Mouse (Mus musculus): ENCODE measurements around the gene Rabif. TPM values are rescaled to one million over a fixed set of nuclear protein-coding genes. Genes with fewer than 3 reads are reported as not detected.
"Not testable (repeated sequence)": the region's sequence is repeated elsewhere in the genome, so short reads cannot be mapped to it uniquely, and the experiment has no call there.

Gene Rabif
- 19.8 and 23.9 TPM in 2 replicates for polyA plus RNA-seq (2015; fragmentation: Nextera tagmentation; extraction: Ambion mirVana)

GRCm38 (mm10) chr1:134494428-134495215, at the start of gene Rabif:
Rabif (plus strand) TSS chr1:134494648.
- peaks cover 30% of the 10 kb centered on the region for H3K36me3 ChIP-seq
- WGBS (ENCODE audit: insufficient replicate concordance): under 1% methylated on average over 58 of the region's 58 CpGs
- peak within 1 kb of the TSS; percentile 82 for H3K9ac ChIP-seq
- H3K4me2 ChIP-seq: peak within 1 kb of the TSS; percentile 86
- H3K9me3 ChIP-seq (replicated peaks): no peaks in the 10 kb centered on the region
- ATAC-seq (ENCODE audit: low read depth): peak; percentile 98
- H3K4me1 ChIP-seq (replicated peaks): peaks cover 39% of the 10 kb centered on the region
- peak; percentile 98 for DNase-seq
- H3K4me3 ChIP-seq (replicated peaks): peak within 1 kb of the TSS; percentile 81
- H3K27ac ChIP-seq: peak within 1 kb of the TSS; percentile 92
- no peaks in the 10 kb centered on the region for H3K27me3 ChIP-seq

DNA sequence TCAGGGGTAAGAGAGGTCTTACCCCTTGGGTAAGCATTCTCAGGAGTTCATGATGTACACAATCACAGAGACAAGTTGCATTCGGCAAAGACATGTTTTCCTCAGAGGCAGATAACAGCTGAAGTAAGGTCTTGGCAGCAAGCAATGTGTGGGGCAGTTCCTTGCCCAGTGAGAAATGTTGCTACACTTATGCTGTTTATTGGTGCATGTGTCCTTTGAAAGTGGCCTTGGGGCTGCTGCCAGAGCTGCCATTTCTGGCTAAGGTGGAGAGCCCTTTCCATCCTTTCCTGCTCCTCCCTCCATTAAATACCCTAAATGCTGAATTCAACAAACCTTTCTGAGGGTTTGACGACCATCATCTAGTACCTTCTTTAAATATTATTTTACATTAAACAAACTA, 49.0 kb upstream of the Rabif start:
- Histone ChIP-seq H3K27ac (no peak overlapping the region), H3K9me3 (replicated peaks) (no peaks in the 10 kb centered on the region), H3K27me3 (no peaks in the 10 kb centered on the region), H3K36me3 (no peaks in the 10 kb centered on the region), H3K4me2 (no peak overlapping the region), H3K4me1 (replicated peaks) (peaks cover 22% of the 10 kb centered on the region; the same call in 1 of the 2 replicates), H3K9ac (no peak overlapping the region), H3K4me3 (replicated peaks) (no peak overlapping the region)
- 68% methylated on average over 2 of the region's 2 CpGs for WGBS (ENCODE audit: insufficient replicate concordance)
- no peak for ATAC-seq (ENCODE audit: low read depth)
- DNase-seq: no peak

DNA sequence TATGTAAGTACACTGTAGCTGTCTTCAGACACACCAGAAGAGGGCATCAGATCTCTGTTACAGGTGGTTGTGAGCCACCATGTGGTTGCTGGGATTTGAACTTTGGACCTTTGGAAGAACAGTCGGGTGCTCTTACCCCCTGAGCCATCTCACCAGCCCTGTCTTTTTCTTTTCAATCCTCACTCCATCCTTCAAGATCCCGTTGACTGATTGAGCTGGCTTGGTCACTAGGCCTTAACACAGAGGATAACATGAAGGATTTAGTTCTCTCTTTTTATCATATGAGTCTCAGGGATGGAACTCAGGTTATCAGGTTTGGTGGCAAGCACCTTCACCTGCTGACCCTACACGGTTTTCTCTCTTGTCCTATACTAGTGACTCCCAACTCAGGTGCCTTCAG, 45.9 kb upstream of the Rabif start:
- ATAC-seq (ENCODE audit: low read depth); H3K27me3 ChIP-seq: not testable (repeated sequence)
- 67% methylated on average over 3 of the region's 3 CpGs for WGBS (ENCODE audit: insufficient replicate concordance)

DNA sequence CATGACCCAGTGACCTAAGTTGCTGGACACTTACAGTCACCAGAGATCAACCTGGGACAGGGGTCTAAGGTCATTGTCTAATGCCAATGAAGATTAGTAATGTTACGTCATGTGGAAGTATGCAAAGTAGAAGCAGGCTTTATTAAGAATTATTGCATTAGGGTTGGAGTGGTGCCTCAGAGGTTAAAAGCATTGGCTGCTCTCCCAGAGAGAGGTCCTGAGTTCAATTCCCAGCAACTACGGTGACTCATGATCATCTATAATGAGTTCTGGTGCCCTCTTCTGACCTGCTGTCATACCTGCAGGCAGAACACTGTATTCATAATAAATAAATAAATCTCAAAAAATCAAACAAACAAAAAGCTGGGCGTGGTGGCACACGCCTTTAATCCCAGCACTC, 44.2 kb upstream of the Rabif start:
- no peak overlapping the region for H3K4me2 ChIP-seq
- no peak overlapping the region for H3K27ac ChIP-seq
- H3K9ac ChIP-seq: no peak overlapping the region
- H3K9me3 ChIP-seq (replicated peaks): no peaks in the 10 kb centered on the region
- WGBS (ENCODE audit: insufficient replicate concordance): 77% methylated on average over 4 of the region's 4 CpGs
- peaks cover 10% of the 10 kb centered on the region for H3K4me1 ChIP-seq (replicated peaks)
- 0 out of 2 replicates have a peak, but pooled peaks cover 3% of the 10 kb centered on the region for H3K27me3 ChIP-seq
- H3K36me3 ChIP-seq: no peaks in the 10 kb centered on the region
- no peak overlapping the region for H3K4me3 ChIP-seq (replicated peaks)
- ATAC-seq (ENCODE audit: low read depth) (no peak), DNase-seq (no peak)

More for the DNA sequence above, 45.9 kb upstream of the Rabif start:
- not testable (repeated sequence) for H3K4me2 ChIP-seq; H3K27ac ChIP-seq; H3K9me3 ChIP-seq (replicated peaks); H3K4me3 ChIP-seq (replicated peaks); H3K9ac ChIP-seq; H3K36me3 ChIP-seq; H3K4me1 ChIP-seq (replicated peaks); DNase-seq

DNA sequence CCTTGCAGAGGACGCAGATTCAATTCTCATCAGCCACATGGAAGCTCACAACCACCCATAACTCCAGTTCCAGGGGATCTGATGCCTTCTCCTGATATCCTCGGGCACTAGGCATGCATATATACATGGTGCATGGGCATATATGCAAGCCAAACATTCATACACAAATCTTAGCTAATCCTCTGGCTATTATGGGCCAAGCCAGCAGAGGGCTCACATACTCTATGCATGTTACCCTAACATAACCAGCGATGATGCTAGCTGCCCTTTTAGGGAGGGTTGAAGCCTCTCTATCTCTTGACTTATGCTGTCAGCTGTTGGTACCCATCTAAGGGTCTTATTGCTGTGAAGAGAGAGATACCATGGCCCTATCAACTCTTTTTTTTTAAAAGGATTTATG, 43.5 kb upstream of the Rabif start:
- no peak overlapping the region for H3K27ac ChIP-seq
- 27% methylated on average over 3 of the region's 3 CpGs for WGBS (ENCODE audit: insufficient replicate concordance)
- H3K4me1 ChIP-seq (replicated peaks): peaks cover 12% of the 10 kb centered on the region
- H3K9ac ChIP-seq: no peak overlapping the region
- DNase-seq (peak; percentile 42), ATAC-seq (ENCODE audit: low read depth) (no peak)
- no peaks in the 10 kb centered on the region for H3K9me3 ChIP-seq (replicated peaks)
- H3K4me3 ChIP-seq (replicated peaks): no peak overlapping the region
- H3K4me2 ChIP-seq: no peak overlapping the region
- 0 out of 2 replicates have a peak, but pooled peaks cover 3% of the 10 kb centered on the region for H3K27me3 ChIP-seq
- H3K36me3 ChIP-seq: no peaks in the 10 kb centered on the region

DNA sequence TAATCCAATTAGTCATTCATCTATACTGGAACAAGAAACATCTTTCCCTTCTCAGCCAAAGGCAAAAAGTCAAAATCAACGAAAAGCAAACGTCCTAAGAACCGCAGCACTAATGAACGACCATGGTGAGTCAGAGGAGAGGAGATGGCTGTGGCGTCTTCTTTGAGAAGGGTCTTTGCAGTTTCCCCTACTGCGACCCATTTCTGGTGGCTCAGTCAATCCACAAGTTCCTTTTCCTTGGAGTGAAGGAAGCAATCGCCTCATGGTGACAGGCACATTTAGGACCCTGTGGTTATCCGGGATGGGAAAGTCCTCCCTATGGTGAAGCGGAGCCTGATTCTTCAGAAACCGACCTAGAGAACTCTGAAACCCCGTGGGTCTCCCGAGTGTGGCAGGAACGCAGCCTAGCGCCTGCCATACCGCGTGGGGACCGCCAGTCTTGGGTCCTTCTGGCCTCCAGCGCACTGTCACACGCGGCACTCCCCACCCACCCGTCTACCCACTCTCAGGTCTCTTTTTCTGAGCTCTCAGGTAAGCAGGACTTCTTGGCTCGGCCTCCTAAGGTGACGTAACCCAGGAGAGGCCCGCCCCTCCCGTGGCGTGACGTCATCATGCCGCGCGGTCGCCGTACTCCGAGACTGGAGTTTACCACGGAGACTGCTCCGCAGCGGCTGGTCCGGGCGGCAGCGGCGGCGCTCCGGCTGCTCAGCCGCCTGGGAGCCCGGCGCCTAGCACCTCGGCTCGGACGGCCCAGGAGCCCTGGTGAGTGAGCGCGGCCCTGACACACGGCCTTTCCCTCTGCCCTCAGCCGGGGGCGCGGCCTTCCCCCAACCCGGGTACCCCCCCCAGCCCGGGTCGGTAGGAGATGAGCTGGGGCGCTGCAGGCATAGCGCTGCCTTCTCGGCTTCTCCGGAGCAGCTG, 39.3 kb upstream of the Rabif start, which contains the start of gene Klhl12:
TSS of gene Klhl12 (plus strand) at position 628 of the 921 bp plus-strand sequence.
- Histone ChIP-seq H3K4me1 (replicated peaks) (peaks cover 51% of the 10 kb centered on the region), H3K9ac (peak within 1 kb of the TSS; percentile 97), H3K36me3 (peaks cover 20% of the 10 kb centered on the region), H3K9me3 (replicated peaks) (no peaks in the 10 kb centered on the region), H3K27me3 (0 out of 2 replicates have a peak, but pooled peaks cover 3% of the 10 kb centered on the region), H3K27ac (peak within 1 kb of the TSS; percentile 98), H3K4me3 (replicated peaks) (peak within 1 kb of the TSS; percentile 84), H3K4me2 (peak within 1 kb of the TSS; percentile 87)
- under 1% methylated on average over 60 of the region's 61 CpGs for WGBS (ENCODE audit: insufficient replicate concordance)
- DNase-seq: peak; percentile 83
- peak; percentile 91 for ATAC-seq (ENCODE audit: low read depth)

DNA sequence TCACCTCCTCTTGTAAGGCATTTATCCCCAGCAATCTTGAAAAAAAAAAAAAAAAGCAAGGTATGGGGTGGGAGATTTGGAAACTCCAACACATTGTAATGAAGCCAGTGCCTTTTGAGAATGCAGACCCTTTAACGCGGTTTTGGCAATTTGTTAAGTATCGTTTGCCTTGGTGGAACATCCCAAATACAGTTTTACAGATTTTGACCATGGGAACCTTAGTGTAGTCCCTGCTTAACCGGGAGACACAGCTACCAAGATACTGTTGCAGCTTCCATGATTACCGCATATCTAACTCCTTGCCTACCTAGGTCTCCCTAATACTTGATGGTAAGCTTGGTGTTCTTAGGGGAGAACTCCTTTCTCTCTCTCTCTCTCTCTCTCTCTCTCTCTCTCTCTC, 38.4 kb upstream of the Rabif start:
- Histone ChIP-seq H3K27me3 (0 out of 2 replicates have a peak, but pooled peaks cover 3% of the 10 kb centered on the region), H3K9me3 (replicated peaks) (no peaks in the 10 kb centered on the region), H3K9ac (peak overlapping the region; percentile 97), H3K4me3 (replicated peaks) (peak overlapping the region; percentile 84), H3K4me1 (replicated peaks) (peaks cover 60% of the 10 kb centered on the region), H3K36me3 (peaks cover 26% of the 10 kb centered on the region), H3K27ac (peak overlapping the region; percentile 98), H3K4me2 (peak overlapping the region; percentile 73)
- ATAC-seq (ENCODE audit: low read depth) (no peak), DNase-seq (no peak)
- 9% methylated on average over 5 of the region's 5 CpGs for WGBS (ENCODE audit: insufficient replicate concordance)

DNA sequence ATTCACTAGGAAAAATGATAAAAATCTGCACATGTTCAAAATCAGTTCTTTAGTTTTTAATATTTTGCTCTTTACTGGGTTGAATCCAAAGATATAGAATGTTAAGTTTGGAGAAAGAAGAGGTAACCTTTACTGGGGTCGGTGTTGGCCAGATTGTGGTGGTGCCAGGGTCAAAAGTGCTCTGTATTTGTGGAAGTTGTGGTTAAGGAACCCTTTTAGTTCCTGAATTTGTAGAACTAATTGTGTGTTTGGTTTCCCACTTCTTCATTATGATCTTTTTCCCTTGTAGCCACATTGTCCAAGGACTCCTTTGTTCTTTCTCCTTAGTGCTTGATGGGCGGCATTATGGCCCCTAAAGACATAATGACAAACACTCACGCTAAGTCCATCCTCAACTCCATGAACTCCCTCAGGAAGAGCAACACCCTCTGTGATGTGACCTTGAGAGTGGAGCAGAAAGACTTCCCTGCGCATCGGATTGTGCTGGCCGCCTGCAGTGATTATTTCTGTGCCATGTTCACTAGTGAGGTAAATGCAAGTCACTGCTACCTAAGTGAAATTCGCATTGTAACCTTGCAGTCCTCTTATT, 36.2 kb upstream of the Rabif start:
- Histone ChIP-seq H3K36me3 (peaks cover 46% of the 10 kb centered on the region), H3K4me2 (peak overlapping the region; percentile 73; the same call in 1 of the 2 replicates), H3K27me3 (0 out of 2 replicates have a peak, but pooled peaks cover 3% of the 10 kb centered on the region), H3K4me1 (replicated peaks) (peaks cover 76% of the 10 kb centered on the region), H3K4me3 (replicated peaks) (no peak overlapping the region; the same call in 1 of the 2 replicates), H3K27ac (peak overlapping the region; percentile 98), H3K9ac (no peak overlapping the region), H3K9me3 (replicated peaks) (no peaks in the 10 kb centered on the region)
- 76% methylated on average over 7 of the region's 7 CpGs for WGBS (ENCODE audit: insufficient replicate concordance)
- ATAC-seq (ENCODE audit: low read depth) (no peak), DNase-seq (no peak)

GRCm38 (mm10) chr1:134460294-134461284, 33.9 kb upstream of the Rabif start:
- peak; percentile 98 for ATAC-seq (ENCODE audit: low read depth)
- H3K4me2 ChIP-seq: peak overlapping the region; percentile 62
- peaks cover 69% of the 10 kb centered on the region for H3K4me1 ChIP-seq (replicated peaks)
- peak overlapping the region; percentile 27 for H3K4me3 ChIP-seq (replicated peaks)
- H3K27me3 ChIP-seq: no peaks in the 10 kb centered on the region
- peaks cover 66% of the 10 kb centered on the region for H3K36me3 ChIP-seq
- WGBS (ENCODE audit: insufficient replicate concordance): 21% methylated on average over 1 of the region's 1 CpGs
- peak overlapping the region; percentile 56 for H3K9ac ChIP-seq
- peak; percentile 57 for DNase-seq
- H3K9me3 ChIP-seq (replicated peaks): no peaks in the 10 kb centered on the region
- peak overlapping the region; percentile 98 for H3K27ac ChIP-seq

DNA sequence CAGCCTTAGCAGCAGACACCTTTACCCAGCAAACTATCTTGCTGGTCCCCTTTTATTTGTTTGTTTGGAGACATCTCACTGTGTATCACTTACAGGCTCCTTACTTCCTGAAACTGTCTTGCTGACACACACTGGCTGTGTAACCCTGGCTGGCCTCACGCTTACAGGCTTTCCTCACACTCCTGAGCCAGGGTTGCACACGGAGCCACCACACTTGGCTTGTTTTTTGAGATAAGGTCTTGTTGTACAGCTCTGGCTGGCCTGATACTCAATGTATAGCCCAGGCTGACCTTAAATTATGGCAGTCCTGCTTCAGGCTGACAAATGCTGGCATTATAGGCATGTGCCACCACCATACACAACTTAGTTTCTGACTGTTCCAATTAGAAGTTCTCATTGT, 9.8 kb upstream of the Rabif start:
- H3K9ac ChIP-seq: no peak overlapping the region
- ATAC-seq (ENCODE audit: low read depth) (peak; percentile 93), DNase-seq (peak; percentile 41)
- no peaks in the 10 kb centered on the region for H3K27me3 ChIP-seq
- peaks cover 14% of the 10 kb centered on the region for H3K4me1 ChIP-seq (replicated peaks)
- H3K4me3 ChIP-seq (replicated peaks): no peak overlapping the region
- no peaks in the 10 kb centered on the region for H3K9me3 ChIP-seq (replicated peaks)
- WGBS (ENCODE audit: insufficient replicate concordance): 30% methylated on average over 2 of the region's 2 CpGs
- H3K27ac ChIP-seq: peak overlapping the region; percentile 39
- H3K4me2 ChIP-seq: no peak overlapping the region
- H3K36me3 ChIP-seq: peaks cover 91% of the 10 kb centered on the region

All from liver, embryonic 13.5 days (tissue).